Mouse (Mus musculus) right cerebral cortex, postnatal 4 days (tissue): Measurements from ENCODE around the gene Sel1l3.

ENCODE experiments used
- DNase-seq: peaks from one replicate; pipeline ENCODE4 v3.0.0-alpha.2; 2022

The Sel1l3 gene

GRCm38 (mm10) chr5:53212782-53213710, 681 bp downstream of the Sel1l3 start:
- peak; percentile 60 for DNase-seq

- no peak for DNase-seq
Observed at GRCm38 (mm10) chr5:53212087-53212781, 1.5 kb downstream of the Sel1l3 start.

- DNase-seq, result peak; percentile 33
Observed at GRCm38 (mm10) chr5:53211241-53211640, 2.5 kb downstream of the Sel1l3 start.

DNA sequence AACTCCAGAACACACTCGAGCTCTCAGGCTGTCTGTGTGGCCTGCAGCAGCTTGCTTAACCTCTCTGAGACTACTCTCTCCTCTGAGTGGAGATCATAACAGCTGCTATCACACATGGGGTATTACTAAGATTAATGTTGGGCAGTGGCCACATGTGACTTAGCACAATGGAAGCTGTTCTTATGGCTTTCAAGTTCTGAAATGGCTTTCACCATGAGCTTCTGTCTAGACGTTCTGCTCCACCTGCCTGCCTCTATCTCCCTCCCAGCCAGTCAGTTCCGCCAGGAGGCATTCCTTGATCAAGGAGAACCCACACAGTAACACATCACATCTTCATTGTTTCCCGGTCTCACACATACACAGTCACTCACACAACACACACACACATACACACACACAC, 3.2 kb downstream of the Sel1l3 start:
- DNase-seq, result no peak

DNA sequence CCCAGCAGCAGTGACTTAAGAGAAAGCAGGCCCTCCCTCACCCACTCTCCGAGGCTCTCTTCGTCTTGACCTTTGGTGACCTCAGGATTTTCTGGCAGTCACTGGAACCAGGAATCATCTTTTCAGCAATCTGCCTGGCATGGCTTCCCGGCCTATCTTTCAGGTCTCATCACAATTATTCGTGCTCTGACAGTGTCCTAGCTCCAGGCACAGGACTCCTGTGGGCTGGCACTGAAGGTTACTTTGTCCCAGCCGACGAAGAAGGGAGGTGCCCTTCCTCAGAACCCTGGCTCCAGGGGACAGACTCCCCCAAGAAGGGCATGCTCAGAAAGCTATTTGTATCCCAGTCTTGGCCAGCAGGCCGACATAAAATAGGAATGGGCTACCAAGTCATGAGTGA, 4.0 kb downstream of the Sel1l3 start:
- DNase-seq, result no peak

DNA sequence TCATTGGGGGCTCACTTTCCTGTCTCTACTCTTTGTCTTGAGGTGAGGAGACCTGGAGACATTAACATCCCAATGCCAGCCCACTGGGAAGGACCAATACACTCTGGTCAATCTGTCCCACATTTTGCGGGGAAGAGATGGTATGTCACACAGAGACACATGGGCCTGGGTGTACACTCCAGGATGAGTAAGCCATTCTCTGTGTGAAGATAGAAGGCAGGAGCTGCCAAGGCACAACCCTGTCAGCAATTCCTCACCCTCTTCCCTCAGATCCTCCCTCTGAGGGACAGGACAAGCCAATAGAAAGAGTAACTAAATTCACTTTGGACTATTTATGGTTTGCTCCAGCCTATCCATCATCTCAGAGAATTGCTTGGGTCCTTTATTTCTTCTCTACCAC, 5.0 kb downstream of the Sel1l3 start:
- no peak for DNase-seq

DNA sequence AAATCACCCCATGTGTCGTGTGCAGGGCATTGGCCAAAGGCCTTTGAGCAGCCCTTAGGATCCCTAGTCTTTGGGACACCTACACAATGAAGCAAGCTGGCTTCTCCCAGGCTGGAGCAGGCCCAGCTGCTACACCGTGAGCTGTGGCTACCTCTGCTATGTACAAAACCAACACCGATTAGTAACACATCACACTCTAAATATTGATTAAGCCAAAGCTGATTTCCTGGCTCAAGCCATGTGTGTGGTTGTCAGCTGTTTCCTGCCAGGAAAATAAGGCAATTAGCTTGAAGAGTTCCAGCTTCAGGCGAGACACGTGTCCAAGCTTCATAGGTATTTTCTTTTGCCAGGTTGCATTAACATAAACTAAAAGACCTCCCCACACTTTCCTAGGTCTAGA, 7.2 kb downstream of the Sel1l3 start:
- DNase-seq, result no peak

- no peak for DNase-seq
Observed at GRCm38 (mm10) chr5:53202748-53203147, 11.0 kb downstream of the Sel1l3 start.

GRCm38 (mm10) chr5:53200825-53201224, 12.9 kb downstream of the Sel1l3 start:
- no peak for DNase-seq

- DNase-seq, result no peak
Observed at GRCm38 (mm10) chr5:53198408-53198807, 15.3 kb downstream of the Sel1l3 start.

GRCm38 (mm10) chr5:53196387-53197088, 17.2 kb downstream of the Sel1l3 start:
- DNase-seq, result no peak

GRCm38 (mm10) chr5:53194841-53195240, 18.9 kb downstream of the Sel1l3 start:
- DNase-seq, result no peak

- DNase-seq, result no peak
Observed at GRCm38 (mm10) chr5:53194421-53194820, 19.3 kb downstream of the Sel1l3 start.

- no peak for DNase-seq
Observed at GRCm38 (mm10) chr5:53193092-53194030, 20.4 kb downstream of the Sel1l3 start.

DNA sequence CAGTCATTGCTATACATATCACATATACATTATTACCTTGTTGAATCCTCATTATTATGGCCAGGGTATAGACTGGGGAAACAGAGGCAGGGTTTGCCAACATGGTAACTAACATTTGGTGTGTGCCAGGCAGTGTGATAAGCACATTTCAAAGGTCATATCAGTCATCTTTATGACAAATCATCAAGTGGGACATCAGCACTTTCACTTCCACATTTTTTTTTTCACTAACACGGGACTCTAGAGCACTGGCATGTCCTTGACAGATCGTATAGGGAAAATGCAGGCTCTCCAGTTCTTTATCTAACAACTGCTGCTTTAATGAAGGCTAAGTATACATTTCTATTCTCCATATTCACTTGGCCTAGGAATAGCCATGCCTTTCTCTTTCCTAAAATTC, 25.1 kb downstream of the Sel1l3 start:
- no peak for DNase-seq

- DNase-seq, result no peak
Observed at GRCm38 (mm10) chr5:53187245-53187644, 26.5 kb downstream of the Sel1l3 start.

DNA sequence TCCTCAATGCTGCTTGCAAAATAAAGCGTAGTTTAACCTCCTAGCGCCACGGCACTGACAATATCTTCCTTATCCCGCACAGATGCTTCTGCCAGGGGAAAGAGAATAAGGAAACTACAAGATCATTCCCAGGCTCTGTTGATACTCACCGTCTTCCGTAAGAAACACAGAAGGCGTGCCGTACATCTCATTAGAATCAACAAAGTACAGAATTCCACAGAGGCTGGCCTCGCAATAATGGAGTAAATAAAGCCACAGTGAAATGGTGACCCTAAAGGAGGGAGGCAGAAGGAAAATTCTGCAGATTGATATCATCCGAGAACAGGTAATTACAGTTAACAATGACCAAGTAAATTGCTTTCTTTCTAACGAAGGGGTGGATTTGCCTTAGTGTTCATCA, 27.9 kb downstream of the Sel1l3 start:
- DNase-seq, result no peak

GRCm38 (mm10) chr5:53179965-53180364, 33.8 kb downstream of the Sel1l3 start:
- DNase-seq, result no peak

DNA sequence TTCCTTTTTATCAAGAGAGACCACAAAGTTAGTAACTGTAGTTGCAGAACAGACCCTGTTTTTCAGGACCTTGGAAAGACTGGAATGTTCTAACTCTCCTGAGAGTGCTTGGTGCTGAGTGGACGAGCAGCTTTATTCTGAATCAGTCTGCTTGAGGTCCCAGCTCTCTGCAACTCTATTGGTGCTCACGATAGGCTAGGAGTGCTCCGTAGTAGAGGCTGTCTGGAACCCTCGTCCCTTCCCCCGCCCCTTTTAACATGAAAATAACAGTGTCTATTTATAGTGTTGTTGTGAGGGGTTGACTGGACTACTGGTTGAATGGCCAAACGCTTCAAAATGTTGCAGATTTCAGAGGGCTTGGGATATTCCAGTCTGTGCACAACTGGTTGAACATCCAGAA, 37.0 kb downstream of the Sel1l3 start:
- no peak for DNase-seq

DNA sequence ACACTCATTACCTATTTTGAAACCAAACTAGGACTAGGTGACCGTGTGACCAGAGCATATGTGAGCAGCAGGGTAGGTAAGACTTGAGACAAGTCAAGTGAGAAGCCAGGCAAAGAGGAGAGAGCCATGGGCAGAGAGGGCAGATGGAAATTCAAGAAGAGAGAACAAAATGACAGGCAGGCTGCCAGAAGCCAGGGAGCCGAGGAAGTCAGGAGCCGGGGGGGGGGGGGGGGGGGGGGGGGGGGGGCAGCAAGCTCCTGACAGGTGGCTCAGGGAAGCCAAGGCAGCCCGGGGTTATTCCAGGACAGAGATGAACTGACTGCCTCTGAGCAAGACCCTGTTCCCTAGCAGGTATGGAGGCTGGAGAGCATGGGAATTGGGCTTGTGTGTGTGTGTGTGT, 37.7 kb downstream of the Sel1l3 start:
- DNase-seq, result no peak

- DNase-seq, result no peak
Observed at GRCm38 (mm10) chr5:53175195-53175594, 38.5 kb downstream of the Sel1l3 start.

DNA sequence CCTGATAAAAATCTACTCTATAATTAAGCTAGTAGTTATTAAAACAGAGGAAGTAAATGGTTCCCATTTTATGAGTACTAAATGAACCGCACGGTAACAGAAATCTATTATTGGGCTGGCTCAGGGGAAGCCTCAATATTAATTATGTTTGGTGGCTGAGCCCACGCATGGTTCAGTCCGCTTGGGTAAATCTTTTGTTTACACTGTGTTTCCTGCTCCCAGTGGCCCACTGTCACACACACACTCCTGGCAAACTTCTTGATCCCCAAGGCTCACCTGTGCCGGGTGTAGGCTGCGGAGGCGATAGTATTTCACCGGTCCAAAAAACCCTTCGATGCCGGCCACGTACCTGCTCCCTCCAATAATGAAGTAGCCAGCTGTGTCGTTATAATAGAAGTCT, 39.3 kb downstream of the Sel1l3 start:
- no peak for DNase-seq
